Mouse (Mus musculus): ENCODE data around the gene Zbtb34.

Zbtb34 gene

DNA sequence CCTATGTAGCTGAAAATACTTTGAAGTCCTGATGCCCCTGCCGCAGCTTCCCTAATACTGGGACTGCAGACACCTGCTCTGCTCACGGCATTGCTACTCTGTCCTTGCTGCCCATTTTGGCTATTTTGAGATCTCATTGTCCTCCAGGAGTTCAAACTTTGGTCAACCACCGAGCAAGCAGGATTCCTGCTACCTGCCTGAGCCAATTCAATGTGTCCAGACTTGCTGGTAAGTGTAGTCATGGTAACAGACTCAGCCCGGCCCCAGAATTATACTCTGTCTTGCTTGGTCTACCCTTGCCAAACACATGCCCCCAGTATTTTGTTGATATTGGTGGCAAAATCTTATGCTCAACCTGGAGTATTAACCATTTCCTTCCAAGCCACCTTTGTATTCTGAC, 34.1 kb downstream of the Zbtb34 start:
- no peak for DNase-seq

DNA sequence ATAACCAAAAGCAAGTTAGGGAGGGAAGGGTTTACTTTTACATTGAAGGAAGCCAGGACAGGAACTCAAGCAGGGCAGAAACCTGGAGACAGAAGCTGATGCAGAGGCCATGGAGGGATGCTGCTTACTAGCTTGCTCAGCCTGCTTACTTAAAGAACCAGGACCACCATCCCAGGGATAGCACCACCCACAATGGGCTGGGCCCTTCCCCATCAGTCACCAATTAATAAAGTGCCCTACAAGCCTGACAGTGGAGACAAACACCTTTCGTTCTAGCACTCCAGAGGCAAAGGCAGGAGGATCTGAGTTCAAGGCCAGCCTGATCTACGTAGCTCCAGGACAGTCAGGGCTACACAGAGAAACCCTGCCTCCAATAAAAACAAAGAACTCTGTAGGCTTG, 36.1 kb downstream of the Zbtb34 start:
- no peak for DNase-seq

DNA sequence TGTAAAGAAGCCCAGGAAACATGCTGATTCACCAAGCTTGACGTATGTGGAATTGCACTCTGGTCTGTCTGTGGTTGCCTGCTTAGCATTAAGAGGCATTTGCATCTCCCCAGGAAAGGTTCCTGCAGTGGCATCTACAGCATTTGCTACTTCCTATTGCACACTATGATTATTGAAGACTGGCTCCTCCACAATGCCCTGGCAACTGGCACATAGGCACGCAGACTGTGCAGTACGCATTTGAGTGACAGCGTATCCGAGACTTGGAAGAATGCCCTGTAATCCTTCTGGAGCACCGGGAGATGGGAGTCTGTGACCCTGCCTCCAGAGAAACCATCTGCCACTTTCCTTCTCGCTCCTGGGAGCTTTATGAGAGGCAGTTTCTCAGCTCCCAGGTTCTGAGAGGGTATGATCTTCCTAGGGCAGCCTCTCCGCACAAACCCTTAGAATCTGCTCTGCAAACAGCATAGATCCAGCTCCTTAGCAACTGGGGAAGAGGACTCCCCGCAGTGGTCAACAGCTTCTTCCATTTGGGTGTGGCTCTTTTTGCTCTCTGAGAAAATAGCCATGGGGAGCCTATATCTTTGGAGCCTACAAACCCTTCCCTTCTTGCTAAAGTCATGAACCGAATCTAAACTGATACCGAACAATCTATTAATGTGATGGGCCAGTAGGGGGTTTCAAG, 37.0 kb downstream of the Zbtb34 start:
- DNase-seq, result no peak

DNA sequence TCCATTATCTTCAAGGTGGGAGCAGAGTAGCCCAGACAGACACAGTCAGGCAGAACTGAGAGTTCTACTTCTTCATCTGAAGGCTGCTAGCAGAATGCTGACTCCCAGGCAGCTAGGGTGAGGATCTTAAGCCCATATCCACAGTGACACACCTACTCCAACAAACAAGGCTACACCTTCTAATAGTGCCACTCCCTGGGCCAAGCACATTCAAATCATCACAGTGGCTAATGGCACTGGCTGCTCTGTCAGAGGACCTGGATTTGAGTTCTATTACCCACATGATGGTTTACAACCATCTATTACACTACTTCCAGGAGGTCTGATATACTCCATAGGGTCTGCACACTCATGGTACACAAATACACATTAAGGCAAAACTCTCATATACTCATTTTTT, 38.1 kb downstream of the Zbtb34 start:
- DNase-seq, result no peak

DNA sequence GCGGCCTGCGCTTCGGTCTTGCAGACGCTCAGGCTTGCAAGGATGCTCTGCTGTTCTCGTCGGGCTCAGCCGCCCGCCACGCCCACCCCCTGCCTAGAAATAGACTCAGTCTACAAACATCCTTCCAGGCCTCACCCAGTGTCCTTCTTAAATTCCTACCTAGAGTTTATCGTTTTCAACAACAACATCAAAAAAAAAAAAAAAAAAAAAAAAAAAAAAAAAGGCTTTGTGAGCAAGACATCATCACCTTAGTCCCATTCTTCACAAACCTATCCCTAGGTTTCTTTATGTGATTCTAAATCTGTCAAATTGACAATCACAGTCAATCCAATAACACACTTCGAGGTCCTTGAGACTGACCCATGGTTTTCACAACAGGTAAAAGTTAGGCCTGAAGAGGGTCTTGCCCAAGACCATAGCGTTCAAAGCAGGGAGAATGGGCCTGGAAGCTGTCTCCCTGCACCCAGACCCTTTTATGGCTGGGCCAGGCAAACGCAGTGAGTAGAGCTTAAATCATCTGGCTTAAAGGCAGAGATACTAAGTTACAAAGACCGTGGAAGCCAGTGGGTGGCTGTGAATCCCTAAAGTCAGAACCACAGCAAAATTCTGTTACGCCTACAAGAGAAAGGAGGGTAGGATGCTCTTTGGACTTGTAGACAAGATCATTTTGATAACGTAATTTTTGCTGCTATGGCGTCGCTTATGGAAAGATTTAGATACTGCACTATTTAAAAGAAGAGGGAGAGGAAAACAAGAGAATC, 59.3 kb downstream of the Zbtb34 start:
- DNase-seq, result no peak

DNA sequence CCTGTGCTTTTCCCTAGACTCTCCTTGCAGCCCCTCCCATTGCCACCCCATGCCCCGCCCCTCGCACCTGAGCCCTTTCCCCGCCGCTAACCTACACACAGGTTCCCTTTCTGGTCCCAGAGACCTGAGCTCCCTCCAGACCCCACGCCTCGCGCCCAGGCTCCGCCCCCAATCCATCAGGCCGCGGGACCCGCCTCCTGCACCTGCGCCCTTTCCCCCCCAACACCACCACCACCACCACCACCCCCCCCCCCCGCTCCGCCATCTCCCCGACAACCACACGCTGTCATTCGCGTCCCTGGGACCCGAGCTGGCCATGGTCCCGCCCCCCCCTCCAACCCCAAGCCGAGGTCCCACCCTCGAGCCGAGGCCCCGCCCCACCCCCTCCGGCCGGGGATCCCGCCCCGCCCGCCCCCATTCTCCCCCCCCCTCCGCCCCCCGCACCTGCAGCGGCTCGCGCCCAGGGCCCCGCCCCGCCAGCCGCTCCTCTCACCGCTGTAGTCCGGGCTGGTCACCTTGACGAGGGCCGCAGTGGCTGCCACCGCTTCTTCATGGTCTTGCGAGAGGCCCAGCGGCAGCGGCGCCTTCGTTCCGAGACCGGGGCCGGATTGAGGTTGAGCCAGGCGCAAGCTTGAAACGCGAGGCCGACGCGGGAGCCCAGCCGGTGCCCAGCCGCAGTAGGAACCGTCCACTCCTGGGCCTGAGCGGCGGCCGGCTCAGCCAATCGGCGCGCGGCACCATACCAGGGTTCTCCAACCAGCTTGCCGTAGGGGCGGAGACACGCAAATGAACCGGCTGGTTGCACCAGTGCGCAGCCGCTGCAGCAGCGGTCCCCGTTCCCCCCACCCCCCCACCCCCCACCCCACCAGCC, 60.1 kb downstream of the Zbtb34 start, which contains the start of gene Ralgps1:
TSS of gene Ralgps1 (minus strand) at position 710 of the 871 bp plus-strand sequence.
- peak; percentile 96 for DNase-seq

DNA sequence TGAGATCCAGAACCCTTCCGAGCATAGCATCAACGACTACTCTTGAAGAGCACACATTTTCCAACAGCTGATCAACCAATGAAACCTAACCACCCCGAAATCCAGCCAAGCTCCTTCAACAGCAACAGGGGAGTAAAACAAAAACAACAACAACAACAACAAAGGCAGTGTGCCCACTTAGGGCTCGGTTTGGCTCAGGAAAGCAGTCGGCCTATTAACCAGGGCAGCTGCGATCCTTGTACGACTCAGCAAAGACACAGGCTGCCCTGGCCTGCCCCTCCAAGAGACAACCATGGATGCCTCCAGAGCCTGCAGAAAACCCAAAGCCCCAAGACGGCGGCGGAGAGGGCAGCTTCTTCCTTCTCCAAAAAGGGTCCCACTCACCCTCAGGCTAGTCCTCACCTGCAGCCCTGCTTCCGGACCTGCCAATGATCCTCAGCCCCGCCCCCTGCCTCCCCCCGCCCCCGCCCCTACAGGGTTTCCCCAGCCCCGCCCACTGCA, 60.8 kb downstream of the Zbtb34 start:
- no peak for DNase-seq

DNA sequence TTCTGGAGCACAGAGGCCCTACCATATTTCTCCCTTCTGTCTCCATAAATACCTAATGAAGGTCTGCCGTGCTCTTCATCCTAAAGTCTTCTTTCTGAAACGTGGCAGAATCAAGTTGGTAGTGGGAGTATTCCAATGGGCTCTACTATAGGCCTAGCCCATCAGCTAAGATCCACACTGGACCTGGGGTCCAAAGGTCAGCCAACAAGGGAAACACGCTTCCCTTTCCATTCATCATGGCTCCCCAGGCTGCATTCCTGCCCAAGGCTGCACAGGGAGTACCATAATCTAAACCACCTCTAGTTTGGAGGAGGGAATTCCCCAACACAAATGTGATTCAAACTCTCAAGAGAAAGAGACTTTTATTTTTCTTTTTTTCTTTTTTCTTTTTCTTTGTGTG, 61.7 kb downstream of the Zbtb34 start:
- DNase-seq, result no peak

DNA sequence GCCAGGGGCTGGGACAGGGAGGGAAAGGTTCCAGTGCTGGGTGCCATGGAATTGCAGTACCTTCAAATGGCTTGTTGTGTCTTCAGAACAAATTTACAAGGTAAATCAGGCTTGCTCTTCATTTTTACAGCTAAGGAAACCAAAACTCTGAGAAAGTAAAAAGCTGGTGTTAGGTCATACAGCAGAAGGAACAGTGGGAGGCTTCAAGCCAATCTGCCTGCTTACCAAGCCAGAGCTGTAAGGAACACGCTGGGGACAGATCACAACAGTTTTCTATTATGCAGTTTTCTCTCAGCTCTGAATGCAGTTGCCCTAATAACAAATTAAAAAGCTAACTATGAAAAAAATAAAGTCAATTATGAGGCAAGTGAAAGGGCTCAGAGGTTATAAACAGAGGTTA, 62.6 kb downstream of the Zbtb34 start:
- DNase-seq, result no peak

DNA sequence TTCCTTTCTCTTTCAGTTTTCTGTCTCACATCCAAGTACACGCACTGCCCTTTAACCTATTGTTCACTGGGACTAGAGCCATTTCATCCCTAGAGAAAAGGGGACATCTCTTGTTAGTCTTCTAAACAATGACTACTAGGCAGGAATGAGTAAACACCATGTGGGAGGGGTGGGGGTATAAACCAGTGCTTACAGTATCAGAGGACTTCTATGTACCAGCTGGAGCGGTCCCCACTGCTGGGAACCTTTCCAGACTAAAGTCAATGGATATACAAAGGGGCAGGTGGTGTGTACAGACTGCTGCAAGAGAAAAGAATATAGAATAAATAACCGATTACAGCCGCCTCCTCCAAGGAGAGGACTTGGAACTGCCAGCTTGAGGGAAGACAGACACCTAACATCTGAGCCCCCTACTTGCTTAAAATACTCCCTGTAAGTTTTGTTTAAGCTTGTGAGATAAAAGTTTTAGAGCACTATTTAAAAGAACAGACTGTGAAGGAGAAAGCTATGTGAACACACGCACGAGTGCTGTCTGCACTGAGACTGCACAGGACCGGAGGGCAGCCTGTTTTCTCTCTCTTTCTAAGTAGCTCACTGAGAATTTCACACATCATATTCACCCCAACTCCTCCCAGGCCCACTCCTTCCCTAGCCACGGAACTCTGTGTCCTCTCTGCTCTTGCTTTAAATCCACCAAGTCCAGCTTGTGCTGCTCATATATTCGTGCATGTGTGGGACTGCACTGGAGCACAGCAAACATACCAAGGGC, 65.2 kb downstream of the Zbtb34 start:
- no peak for DNase-seq

DNA sequence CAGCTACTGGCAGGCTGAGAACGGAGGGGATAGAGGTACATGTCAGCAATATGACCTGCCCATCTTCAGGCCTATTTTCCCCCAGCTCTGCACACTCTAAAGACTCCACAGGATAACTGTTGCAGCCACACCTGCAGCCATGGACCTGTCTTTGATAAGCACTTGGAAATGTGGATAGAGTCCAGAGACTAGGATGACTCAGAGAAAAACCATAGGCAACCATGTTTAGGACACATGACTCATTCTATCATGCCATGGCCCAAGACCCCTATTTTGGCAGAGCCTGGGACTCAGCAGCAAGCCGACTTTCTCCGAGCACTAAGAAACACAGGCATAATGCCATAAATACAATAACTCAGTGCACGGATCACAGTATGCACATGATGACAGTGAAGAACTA, 66.5 kb downstream of the Zbtb34 start:
- DNase-seq, result no peak

DNA sequence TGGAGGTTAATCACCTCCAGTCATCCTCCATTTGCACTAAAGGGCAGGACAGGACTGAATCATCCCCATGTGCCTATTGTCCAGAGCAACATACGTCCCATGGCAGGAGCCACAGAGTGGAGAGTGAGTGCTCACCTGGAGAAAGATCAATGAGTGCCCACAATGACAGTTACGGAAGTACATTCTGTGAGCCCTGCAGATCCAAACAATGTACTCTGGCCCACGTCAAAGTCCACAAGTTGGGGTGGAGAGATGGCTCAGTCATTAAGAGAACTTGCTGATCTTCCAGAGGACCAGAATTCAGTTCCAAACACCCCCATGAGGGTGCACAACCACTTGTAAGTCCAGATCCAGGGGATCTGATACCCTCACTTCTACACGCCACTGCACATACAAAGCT, 67.2 kb downstream of the Zbtb34 start:
- DNase-seq, result no peak

DNA sequence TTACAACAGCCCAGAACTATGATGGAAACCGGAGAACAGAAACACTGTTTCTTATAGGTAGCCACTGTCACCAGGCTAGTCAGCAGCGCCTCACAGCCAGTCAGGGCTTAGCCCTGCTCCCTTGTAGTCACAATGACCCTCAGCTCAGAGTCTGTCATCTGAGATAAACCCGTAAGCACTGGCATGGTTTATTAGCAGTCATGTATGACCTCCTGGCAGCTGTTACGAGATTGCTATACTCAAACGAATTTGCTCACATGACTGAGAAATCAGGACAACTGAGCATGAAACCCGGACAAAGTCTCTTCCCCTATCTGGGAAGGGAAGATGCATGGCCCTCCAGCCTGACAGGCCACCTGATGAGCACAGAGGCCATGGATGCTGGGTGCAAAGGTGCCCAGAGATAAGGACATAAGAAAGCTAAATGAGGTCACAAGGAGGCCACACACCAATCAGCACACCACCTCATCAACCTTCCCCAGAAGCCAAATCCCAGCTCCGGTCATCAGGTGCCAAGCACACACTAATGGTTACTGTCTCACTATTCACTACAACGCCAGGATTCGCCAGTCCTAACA, 69.9 kb downstream of the Zbtb34 start:
- DNase-seq, result no peak

DNA sequence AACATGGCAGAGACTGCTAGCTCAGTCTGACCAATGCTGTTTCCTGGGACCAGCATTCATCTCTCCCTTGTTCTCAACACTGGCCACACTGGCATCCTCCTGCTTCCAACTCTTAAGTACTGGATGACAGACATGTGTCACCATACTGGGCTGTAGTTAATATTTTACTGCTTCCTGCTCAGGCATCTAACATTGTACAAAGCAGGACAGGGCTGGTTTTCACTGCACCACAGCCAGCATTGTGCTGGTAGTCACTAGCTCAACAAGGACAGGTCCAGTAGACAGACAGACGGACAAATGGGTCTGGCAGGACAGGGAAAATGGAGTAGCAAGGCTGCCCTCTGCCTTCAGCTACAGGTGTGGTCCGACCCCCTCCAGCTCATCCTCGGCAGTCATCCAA, 70.6 kb downstream of the Zbtb34 start:
- no peak for DNase-seq

DNA sequence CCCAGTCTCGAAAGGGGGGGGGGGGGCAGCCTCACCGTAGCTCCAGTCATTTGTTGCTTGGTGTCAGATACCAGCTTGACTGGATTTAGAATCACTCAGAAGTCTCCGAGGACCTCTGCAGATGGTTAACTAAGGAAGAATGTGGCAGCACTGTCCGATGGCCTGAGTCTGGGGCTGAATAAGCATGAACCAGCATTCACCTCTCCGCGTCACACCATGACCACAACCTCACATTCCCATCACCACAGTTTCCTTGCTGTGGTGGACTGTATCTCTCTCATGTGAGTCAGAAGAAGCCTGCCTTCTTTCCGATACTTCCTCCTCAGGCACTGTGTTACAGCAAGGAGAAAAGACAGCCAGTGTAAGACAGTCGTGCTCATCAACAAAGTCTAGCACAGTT, 71.9 kb downstream of the Zbtb34 start:
- DNase-seq, result no peak

DNA sequence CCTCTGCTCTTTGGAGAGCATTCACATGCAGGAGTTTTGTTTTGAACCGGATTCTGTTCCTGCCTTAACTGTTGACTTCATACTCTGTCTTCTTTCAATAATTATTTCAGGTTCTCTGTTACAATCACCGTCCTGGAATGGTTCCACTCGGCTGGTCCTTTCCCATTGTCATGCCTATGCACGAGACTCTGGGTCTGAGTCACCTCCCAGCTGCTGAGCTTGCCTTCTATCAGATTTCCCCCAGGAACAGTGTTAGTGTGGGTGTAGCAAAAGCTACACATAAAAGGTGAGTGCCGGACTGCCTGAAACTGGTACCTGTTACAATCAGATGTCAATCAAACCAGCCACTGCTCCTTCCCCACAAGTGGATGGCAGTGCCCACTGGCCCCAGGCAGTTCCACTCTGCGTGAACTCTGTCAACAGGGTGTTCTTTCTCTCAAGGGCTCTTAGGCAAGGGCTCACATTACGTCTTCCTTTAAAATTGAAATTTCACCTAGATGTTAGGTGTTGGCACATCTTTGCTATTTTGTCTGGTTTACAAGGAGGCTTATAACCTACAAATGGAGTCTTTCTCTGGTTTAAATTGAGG, 73.8 kb downstream of the Zbtb34 start:
- no peak for DNase-seq

Measured in thymus, postnatal 4 days (tissue).